Mouse (Mus musculus) urinary bladder, postnatal 10 days (tissue): ENCODE measurements around the gene Hecw1.
"Not testable (repeated sequence)": the region's sequence is repeated elsewhere in the genome, so short reads cannot be mapped to it uniquely, and the experiment has no call there.

Source experiments
- DNase-seq: peaks from one replicate; pipeline ENCODE4 v3.0.0; 2022; ENCODE audit warnings: low spot score

Gene Hecw1

DNA sequence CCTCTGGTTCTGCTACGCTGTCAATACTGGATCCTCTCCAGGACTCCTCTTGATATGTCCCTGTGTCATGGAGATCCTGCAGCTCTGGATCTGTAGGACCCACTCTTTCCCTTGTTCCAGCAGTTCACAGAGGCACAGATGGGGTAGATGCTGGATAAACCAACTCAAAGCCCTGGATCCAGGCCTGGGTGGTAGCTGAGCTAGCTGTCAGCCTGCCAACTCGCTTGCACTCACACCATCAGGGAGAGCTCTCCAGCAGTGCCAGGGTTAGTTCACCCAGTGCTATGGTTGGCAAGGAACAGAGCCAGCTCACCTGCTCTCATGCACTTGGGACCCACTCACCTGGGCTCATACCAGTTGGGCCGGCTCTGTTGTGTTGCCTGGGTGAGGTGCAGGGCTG lies 157.5 kb downstream of the Hecw1 start:
- DNase-seq: no peak

DNA sequence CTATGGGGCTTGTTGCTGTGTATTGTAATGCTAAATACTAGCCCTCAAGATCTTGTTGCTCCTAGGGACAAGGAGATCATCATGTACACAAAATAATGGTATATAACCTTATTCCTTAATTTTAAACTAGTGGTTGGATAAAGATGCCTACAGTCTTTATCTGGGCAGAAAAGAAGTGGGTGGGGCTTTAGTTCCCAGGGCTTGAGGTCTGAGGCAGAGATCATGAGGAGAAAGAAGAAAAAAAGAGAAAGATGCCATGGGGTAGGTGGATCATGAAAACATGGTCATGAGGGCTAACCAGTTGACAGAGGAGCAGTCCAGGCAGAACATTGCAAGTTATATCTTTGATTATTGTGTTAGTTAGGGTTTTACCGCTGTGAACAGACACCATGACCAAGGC lies 195.8 kb downstream of the Hecw1 start:
- DNase-seq: no peak

DNA sequence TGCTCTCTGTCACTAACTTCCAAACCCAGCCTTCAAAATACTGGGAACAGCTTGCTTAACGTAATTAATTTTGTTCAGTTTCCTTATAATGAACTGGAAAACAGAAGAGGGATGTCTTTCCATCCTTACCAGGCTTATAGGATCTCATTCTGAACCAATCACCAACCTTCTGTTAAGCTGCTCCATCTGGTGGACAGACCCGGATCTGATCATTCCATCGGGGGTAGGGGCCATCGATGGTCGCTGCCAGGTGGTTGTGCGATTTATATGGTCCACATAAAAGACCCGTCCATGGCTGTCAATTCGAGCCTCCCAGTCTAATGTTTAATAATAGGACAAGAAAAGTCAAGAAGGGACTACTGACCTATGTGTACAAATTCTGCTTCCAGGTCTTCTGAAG lies 216.4 kb downstream of the Hecw1 start:
- DNase-seq: no peak

DNA sequence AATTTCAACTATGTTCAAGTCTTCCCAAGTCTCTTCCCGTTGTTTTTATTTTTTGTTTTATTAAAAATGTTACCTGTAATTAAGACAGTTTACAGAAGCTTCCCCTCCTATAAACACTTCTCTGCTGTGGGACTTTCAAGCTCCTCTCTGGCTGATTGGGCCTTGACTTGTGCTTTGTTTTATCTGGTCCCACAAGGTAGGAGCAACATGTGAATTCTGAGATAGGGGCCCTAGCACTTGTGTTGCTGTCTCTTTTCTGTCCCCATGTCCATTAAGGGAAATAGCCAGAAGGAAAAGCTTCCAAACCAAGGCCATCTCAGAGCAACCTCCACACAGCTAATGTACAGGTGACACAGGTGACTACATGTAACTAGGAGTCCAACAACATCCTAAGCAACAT lies 218.9 kb downstream of the Hecw1 start:
- DNase-seq: no peak

- DNase-seq: no peak
These were observed 220.1 kb downstream of the Hecw1 start for GRCm38 (mm10) chr13:14302921-14303320.

- DNase-seq: no peak
These were observed 233.0 kb downstream of the Hecw1 start for GRCm38 (mm10) chr13:14290016-14290415.

DNA sequence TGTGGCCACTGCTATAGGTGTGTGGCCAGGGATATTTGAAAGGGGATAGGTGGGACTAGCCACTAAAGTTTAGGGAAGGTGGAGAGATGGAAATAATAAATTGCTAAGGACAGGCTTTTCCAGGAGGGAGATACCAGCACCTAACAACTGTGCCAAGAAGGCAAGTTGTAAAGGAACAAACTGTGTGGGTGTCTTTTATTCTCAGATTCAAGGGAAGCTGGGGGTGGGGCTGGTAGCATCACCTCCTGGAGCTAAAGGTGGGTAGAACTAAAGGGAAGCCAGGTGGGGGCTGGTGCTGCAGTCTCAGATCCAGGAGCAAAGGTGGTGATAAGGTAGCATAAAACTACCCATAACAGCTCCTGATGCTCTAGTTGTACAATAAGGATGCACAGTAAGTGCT lies 251.6 kb downstream of the Hecw1 start:
- no peak for DNase-seq

GRCm38 (mm10) chr13:14260939-14261338 lies 262.1 kb downstream of the Hecw1 start:
- not testable (repeated sequence) for DNase-seq

- DNase-seq: no peak
These were observed 277.1 kb downstream of the Hecw1 start for GRCm38 (mm10) chr13:14245946-14246345.

DNA sequence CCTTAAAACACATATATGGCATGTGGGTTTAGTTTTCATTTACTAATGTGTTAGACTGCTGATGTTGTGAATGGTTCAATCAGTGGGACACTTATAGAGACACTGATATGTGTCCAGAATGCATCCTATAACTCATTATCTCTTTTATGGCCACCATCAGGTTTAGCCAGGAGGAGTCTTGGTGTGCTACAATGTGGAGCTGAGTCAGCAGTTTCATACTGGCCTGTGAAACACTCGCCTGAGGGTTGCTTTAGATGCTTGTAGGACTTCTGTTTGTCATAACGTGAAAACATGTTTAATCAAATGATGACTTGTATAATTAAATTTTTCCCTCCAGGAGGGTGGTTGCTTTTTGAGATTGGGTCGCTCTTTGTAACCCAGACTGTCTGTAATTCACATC lies 343.4 kb downstream of the Hecw1 start:
- DNase-seq: no peak

DNA sequence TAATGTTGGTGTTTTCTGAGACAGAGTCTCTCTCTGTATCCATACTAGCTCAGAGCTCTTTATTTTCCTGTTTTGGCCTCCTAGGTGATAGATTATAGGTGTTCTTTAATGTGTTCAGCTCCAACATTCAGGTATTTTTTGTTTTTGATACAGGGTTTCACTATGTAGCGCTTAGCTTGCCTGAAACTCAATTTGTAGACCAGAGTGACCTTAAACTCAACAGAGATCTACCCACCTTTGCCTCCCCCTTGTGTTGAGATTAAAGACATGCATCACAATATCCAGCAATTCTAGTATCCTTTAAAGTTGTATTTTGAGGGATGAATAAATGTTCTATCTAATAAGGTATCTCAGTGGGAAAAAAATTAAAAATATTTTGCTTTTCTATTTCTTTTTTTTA lies 345.0 kb downstream of the Hecw1 start:
- DNase-seq: no peak
